Mouse (Mus musculus): Measurements from ENCODE around the gene Bckdha. TPM values are rescaled to one million over a fixed set of nuclear protein-coding genes. Genes with fewer than 3 reads are reported as not detected.

Gene Bckdha
- polyA plus RNA-seq, 1 experiment from 2014 or later, result 57.5 TPM

DNA sequence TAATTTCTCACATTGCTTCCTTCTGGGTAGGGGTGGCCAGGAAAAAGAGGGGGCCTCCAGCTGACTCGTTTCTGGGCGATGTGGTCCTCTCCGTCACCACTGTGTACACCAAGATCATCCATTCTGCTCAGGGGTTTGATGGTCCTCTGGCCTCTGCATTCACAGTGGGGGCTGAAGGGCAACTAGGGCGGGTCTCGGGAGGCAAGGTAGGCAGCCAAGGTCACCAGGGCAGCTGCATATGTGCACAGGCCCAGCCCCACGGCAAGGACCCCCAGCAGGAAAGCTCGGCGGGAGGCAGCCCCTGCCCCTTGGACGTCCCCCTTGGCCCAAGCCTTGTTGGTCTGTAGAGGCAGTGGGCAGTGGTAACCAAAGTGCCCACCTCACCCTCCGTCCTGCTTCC lies 10.4 kb upstream of the Bckdha start:
- Histone ChIP-seq H3K27ac (no peak overlapping the region), H3K4me3 (replicated peaks) (no peak overlapping the region), H3K9ac (replicated peaks) (no peak overlapping the region), H3K9me3 (no peaks in the 10 kb centered on the region), H3K4me1 (replicated peaks) (no peaks in the 10 kb centered on the region), H3K4me2 (no peak overlapping the region), H3K36me3 (peaks cover 53% of the 10 kb centered on the region), H3K27me3 (peaks cover 18% of the 10 kb centered on the region)
- 85% methylated on average over 10 of the region's 10 CpGs for WGBS
- ATAC-seq (ENCODE audit: insufficient number of reproducible peaks, insufficient read depth, low FRiP score, low TSS enrichment, low read depth), result no peak

- no peaks in the 10 kb centered on the region for H3K4me1 ChIP-seq (replicated peaks)
- no peak overlapping the region for H3K27ac ChIP-seq
- WGBS, result 90% methylated on average over 8 of the region's 8 CpGs
- H3K9ac ChIP-seq (replicated peaks), result no peak overlapping the region
- H3K4me3 ChIP-seq (replicated peaks), result no peak overlapping the region
- H3K9me3 ChIP-seq, result no peaks in the 10 kb centered on the region
- H3K36me3 ChIP-seq, result peaks cover 73% of the 10 kb centered on the region
- no peak overlapping the region for H3K4me2 ChIP-seq
- ATAC-seq (ENCODE audit: insufficient number of reproducible peaks, insufficient read depth, low FRiP score, low TSS enrichment, low read depth), result no peak
- H3K27me3 ChIP-seq, result no peaks in the 10 kb centered on the region
These were observed 7.6 kb upstream of the Bckdha start for GRCm38 (mm10) chr7:25666381-25666780.

GRCm38 (mm10) chr7:25657785-25658184 lies 996 bp downstream of the Bckdha start:
- peak overlapping the region; percentile 65 for H3K9ac ChIP-seq (replicated peaks)
- WGBS, result 42% methylated on average over 10 of the region's 10 CpGs
- peaks cover 15% of the 10 kb centered on the region for H3K36me3 ChIP-seq
- no peak for ATAC-seq (ENCODE audit: insufficient number of reproducible peaks, insufficient read depth, low FRiP score, low TSS enrichment, low read depth)
- H3K27ac ChIP-seq, result no peak overlapping the region
- H3K9me3 ChIP-seq, result no peaks in the 10 kb centered on the region
- H3K4me3 ChIP-seq (replicated peaks), result peak overlapping the region; percentile 69
- peaks cover 25% of the 10 kb centered on the region for H3K4me1 ChIP-seq (replicated peaks)
- H3K27me3 ChIP-seq, result no peaks in the 10 kb centered on the region
- peak overlapping the region; percentile 84 for H3K4me2 ChIP-seq

DNA sequence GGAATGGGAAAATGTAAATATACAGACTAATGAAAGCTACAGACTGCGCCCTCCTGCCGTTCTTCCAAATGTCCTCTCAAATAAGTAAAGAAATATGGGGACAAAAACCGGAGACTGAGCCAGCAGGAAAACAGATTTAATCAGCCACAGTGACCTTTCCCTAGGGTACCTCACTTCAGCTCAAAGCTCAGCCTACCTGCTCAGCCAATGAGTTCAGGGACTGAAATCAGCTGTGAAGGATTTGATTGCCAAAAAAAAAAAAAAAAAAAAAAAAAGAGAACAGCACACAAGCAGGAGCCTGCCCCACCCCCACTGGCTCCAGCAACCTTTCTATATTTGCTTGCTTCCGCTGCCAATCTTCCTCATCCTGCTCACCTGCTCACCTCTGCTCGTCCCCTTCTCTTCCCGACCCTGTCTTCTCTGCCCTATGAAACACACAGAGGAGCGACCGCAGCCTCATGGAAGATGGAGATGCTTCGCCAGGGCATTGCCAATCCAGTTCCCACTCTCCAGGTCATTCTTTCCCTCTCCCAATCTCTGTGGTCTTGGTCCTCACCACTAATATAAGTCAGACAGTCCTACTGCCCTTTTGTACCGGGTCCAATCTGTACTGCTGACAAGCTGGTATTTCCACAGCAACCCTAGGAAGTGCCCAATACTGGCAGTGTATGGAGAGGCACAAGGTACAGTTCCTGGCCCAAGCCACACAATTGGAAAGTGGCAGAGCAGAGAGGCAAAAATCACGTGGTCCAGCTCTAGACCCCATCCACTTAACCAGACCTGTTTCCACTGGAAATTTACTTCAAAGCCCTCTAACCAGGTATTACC lies 3.0 kb downstream of the Bckdha start:
- H3K4me2 ChIP-seq, result no peak overlapping the region
- no peaks in the 10 kb centered on the region for H3K9me3 ChIP-seq
- no peak overlapping the region for H3K27ac ChIP-seq
- WGBS, result 75% methylated on average over 11 of the region's 11 CpGs
- peaks cover 10% of the 10 kb centered on the region; the same call in 1 of the 2 replicates for H3K36me3 ChIP-seq
- no peak overlapping the region for H3K9ac ChIP-seq (replicated peaks)
- H3K4me3 ChIP-seq (replicated peaks), result no peak overlapping the region
- no peaks in the 10 kb centered on the region for H3K27me3 ChIP-seq
- peaks cover 25% of the 10 kb centered on the region for H3K4me1 ChIP-seq (replicated peaks)
- no peak for ATAC-seq (ENCODE audit: insufficient number of reproducible peaks, insufficient read depth, low FRiP score, low TSS enrichment, low read depth)

GRCm38 (mm10) chr7:25652244-25652759 lies 6.5 kb downstream of the Bckdha start:
- no peak for ATAC-seq (ENCODE audit: insufficient number of reproducible peaks, insufficient read depth, low FRiP score, low TSS enrichment, low read depth)
- Histone ChIP-seq H3K36me3 (peaks cover 10% of the 10 kb centered on the region; the same call in 1 of the 2 replicates), H3K4me2 (no peak overlapping the region), H3K9ac (replicated peaks) (no peak overlapping the region), H3K4me1 (replicated peaks) (peaks cover 5% of the 10 kb centered on the region), H3K27ac (no peak overlapping the region), H3K4me3 (replicated peaks) (no peak overlapping the region), H3K27me3 (no peaks in the 10 kb centered on the region), H3K9me3 (no peaks in the 10 kb centered on the region)
- WGBS, result 87% methylated on average over 12 of the region's 12 CpGs

GRCm38 (mm10) chr7:25651281-25651680 lies 7.5 kb downstream of the Bckdha start:
- Histone ChIP-seq H3K4me1 (replicated peaks) (no peaks in the 10 kb centered on the region), H3K9me3 (no peaks in the 10 kb centered on the region), H3K27ac (no peak overlapping the region), H3K4me2 (no peak overlapping the region), H3K4me3 (replicated peaks) (no peak overlapping the region), H3K9ac (replicated peaks) (no peak overlapping the region), H3K36me3 (peaks cover 10% of the 10 kb centered on the region; the same call in 1 of the 2 replicates), H3K27me3 (no peaks in the 10 kb centered on the region)
- 90% methylated on average over 8 of the region's 8 CpGs for WGBS
- ATAC-seq (ENCODE audit: insufficient number of reproducible peaks, insufficient read depth, low FRiP score, low TSS enrichment, low read depth), result no peak

DNA sequence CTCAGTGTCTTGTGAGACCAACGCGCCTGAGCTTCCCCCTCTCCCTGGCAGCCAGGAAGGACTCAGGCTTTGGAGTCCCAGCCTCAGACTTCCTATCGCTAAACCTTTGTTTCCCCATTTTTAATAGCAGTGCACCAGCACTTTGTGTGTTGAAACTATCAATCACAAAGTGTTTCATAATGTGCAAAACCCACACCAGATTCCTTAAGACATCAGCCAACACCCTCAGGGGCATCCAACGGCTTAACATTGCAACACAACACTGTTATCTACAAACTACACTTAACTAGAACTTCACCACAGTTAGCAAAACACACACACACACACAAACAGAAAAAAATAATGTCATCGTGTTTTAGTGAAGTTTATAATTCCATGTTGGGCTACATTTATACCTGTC lies 8.9 kb downstream of the Bckdha start:
- Histone ChIP-seq H3K9ac (replicated peaks) (no peak overlapping the region), H3K27ac (no peak overlapping the region), H3K27me3 (no peaks in the 10 kb centered on the region), H3K4me3 (replicated peaks) (no peak overlapping the region), H3K9me3 (no peaks in the 10 kb centered on the region), H3K4me1 (replicated peaks) (no peaks in the 10 kb centered on the region), H3K4me2 (no peak overlapping the region), H3K36me3 (peaks cover 10% of the 10 kb centered on the region; the same call in 1 of the 2 replicates)
- no peak for ATAC-seq (ENCODE audit: insufficient number of reproducible peaks, insufficient read depth, low FRiP score, low TSS enrichment, low read depth)
- WGBS, result 88% methylated on average over 5 of the region's 5 CpGs

DNA sequence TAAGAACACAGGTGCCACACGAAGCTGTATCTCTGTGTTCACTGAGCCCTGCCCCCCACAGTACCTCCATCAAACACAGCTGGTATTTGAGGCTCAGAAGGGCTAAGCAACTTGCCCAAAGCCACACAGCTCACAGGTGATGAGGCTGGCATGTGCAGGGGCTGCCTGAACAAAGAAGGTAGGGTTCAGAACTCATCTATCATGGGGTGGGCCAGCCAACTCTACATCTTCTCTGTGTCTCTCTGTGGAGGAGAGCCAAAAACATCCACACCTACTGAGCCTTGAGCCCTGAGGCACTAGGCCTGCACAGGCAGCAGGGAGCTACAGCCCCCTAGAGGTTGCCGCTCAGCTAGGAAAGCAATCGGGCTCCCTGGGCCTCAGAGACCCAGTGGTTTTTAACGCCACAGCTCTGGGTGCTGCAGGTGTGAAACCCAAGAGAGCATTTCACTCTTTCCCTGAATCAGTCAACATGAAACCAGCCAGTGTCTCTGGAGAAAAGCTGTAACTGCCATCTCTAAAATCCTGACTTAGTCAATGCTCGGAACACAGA lies 11.1 kb downstream of the Bckdha start:
- no peak overlapping the region for H3K4me3 ChIP-seq (replicated peaks)
- WGBS, result 46% methylated on average over 5 of the region's 5 CpGs
- no peak overlapping the region for H3K4me2 ChIP-seq
- 0 out of 2 replicates have a peak, but pooled peaks cover 5% of the 10 kb centered on the region for H3K36me3 ChIP-seq
- H3K27me3 ChIP-seq, result no peaks in the 10 kb centered on the region
- no peaks in the 10 kb centered on the region for H3K9me3 ChIP-seq
- ATAC-seq (ENCODE audit: insufficient number of reproducible peaks, insufficient read depth, low FRiP score, low TSS enrichment, low read depth), result no peak
- H3K9ac ChIP-seq (replicated peaks), result no peak overlapping the region
- no peaks in the 10 kb centered on the region for H3K4me1 ChIP-seq (replicated peaks)
- no peak overlapping the region for H3K27ac ChIP-seq

DNA sequence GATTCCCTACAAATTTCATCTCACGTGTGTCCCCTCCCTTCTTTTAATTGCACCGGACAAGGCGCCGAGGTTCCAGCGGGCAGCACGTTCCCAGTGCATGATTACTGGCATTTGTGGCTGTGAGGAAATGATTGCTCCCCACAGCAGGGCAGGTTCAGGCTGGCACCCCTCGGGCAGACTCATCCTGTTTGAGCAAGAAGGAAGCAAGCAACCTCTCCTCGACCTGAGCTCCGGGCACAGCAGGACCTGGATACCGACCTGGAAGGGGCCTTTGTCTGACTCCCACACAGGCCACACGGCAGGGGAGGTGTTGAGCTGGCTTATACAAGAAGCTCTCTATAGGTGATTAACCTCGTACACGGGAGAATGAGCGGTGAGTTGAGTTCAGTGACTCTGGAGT lies 13.7 kb downstream of the Bckdha start:
- 67% methylated on average over 14 of the region's 14 CpGs for WGBS
- Histone ChIP-seq H3K27ac (no peak overlapping the region), H3K9ac (replicated peaks) (no peak overlapping the region), H3K4me1 (replicated peaks) (no peaks in the 10 kb centered on the region), H3K4me2 (no peak overlapping the region), H3K27me3 (no peaks in the 10 kb centered on the region), H3K36me3 (peaks cover 9% of the 10 kb centered on the region), H3K9me3 (no peaks in the 10 kb centered on the region), H3K4me3 (replicated peaks) (no peak overlapping the region)
- no peak for ATAC-seq (ENCODE audit: insufficient number of reproducible peaks, insufficient read depth, low FRiP score, low TSS enrichment, low read depth)

- H3K9me3 ChIP-seq, result no peaks in the 10 kb centered on the region
- no peak for ATAC-seq (ENCODE audit: insufficient number of reproducible peaks, insufficient read depth, low FRiP score, low TSS enrichment, low read depth)
- H3K4me1 ChIP-seq (replicated peaks), result no peaks in the 10 kb centered on the region
- H3K4me2 ChIP-seq, result no peak overlapping the region
- no peaks in the 10 kb centered on the region for H3K27me3 ChIP-seq
- H3K9ac ChIP-seq (replicated peaks), result no peak overlapping the region
- H3K36me3 ChIP-seq, result peaks cover 13% of the 10 kb centered on the region
- no peak overlapping the region for H3K27ac ChIP-seq
- WGBS, result 83% methylated on average over 4 of the region's 4 CpGs
- no peak overlapping the region for H3K4me3 ChIP-seq (replicated peaks)
These were observed 14.2 kb downstream of the Bckdha start for GRCm38 (mm10) chr7:25644631-25645030.

- no peak for ATAC-seq (ENCODE audit: insufficient number of reproducible peaks, insufficient read depth, low FRiP score, low TSS enrichment, low read depth)
These were observed 14.6 kb downstream of the Bckdha start for GRCm38 (mm10) chr7:25644136-25644535.

More at GRCm38 (mm10) chr7:25644136-25644535, 14.6 kb downstream of the Bckdha start:
- WGBS, result 75% methylated on average over 10 of the region's 10 CpGs
- no peak overlapping the region for H3K9ac ChIP-seq (replicated peaks)
- no peak overlapping the region for H3K4me3 ChIP-seq (replicated peaks)
- H3K4me2 ChIP-seq, result no peak overlapping the region
- H3K27me3 ChIP-seq, result no peaks in the 10 kb centered on the region
- H3K4me1 ChIP-seq (replicated peaks), result no peaks in the 10 kb centered on the region
- no peaks in the 10 kb centered on the region for H3K9me3 ChIP-seq
- no peak overlapping the region for H3K27ac ChIP-seq
- peaks cover 18% of the 10 kb centered on the region for H3K36me3 ChIP-seq
